Mouse (Mus musculus): Measurements from ENCODE around the gene Rcan2. TPM values are rescaled to one million over a fixed set of nuclear protein-coding genes. Genes with fewer than 3 reads are reported as not detected.

Rcan2 gene
- total RNA-seq (2023) = not detected

DNA sequence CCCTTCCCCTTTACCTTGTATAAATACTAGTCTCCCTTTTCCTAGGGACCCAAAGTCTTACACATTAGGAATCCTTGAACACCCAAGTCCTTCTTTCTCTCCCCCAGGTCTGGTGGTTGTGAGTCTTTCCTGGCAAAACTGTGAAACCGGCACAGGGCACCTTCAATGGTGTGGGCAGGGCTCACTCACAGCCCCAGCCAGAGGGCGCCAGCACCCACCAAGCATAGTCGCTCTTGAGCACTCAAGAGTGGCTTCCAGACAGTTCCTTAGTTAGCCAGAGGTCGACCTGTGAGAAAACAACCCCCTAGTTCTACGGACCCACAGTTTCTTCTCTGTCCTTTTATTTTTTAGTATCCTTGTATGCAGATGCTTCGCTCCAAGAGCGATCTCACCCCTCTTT is at the start of gene Rcan2:
Gene Rcan2, plus strand, starts transcription at position 275 of the 400 bp plus-strand sequence.

DNA sequence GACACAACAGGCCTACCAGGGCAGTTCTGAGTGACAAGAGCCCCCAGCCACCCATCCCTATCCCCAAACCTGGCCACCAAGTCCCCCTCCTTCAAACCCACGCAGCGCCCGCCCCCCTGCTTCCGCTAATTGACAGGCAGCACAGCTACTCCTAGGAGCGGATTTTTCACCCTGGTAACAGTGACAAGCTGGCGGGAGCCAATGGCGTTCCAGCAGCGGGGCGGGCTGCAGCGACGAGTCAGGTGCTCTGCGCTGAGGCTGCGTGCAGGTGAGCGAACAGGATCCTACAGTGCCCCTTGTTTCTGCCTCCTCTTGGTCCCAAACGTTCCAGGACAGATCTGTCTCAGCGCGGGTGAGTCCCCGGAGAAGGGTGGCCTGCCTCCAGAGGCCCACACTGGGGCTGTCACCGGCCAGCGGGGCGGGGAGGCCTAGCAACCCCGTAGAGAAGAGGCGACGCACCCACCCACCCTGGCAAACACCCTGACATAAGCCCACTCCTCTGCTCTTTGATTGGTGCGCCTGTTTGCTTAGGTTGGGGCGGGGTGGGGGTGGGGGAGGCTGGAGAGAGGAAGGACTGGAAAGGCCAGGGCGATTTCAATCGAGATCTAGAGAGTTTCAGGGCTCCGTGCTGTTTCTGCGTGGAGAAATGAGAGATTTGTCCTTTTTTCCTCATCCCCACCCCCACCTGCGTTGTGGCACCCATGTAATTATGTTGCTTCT is 277.6 kb downstream of the Rcan2 start, which contains the start of gene Enpp5:
Gene Enpp5, plus strand, starts transcription at position 183 of the 720 bp plus-strand sequence.

Other genes starting within 250 kb of the Rcan2 start
- gene Pla2g7, start 233.3 kb upstream of the Rcan2 start, total RNA-seq (2023) = 10 to 100 TPM in 1 of 2 experiments, 1 to 10 TPM in 1; 8.9 to 11.0 TPM
- not detected for gene Tdrd6, start 171.1 kb upstream of the Rcan2 start, total RNA-seq (2023)
- gene Slc25a27, start 134.1 kb upstream of the Rcan2 start, total RNA-seq (2023) = 1 to 10 TPM; 3.5 to 5.1 TPM
- 10 to 100 TPM; 12.9 to 13.6 TPM for gene Cyp39a1, start 133.9 kb upstream of the Rcan2 start, total RNA-seq (2023)

Measured in B cell, adult 67 days (primary cell).